Mouse (Mus musculus) G1E (cell line): ENCODE data around the gene Spem1. TPM values are rescaled to one million over a fixed set of nuclear protein-coding genes. Genes with fewer than 3 reads are reported as not detected.

Source experiments
- ATAC-seq: 2 replicates; pipeline ENCODE4 v1.8.0; 2016; ENCODE audit warnings: mild to moderate bottlenecking; ENCODE audit not compliant: insufficient number of reproducible peaks, poor library complexity, low FRiP score, severe bottlenecking; ENCODE audit errors: extremely low read depth
- DNase-seq: peaks from one replicate; pipeline ENCODE4 v3.0.0; 2012; ENCODE audit warnings: low spot score
- H3K27me3 ChIP-seq: 2 replicates; pipeline ENCODE4 v1.6.1; 2012; ENCODE audit warnings: mild to moderate bottlenecking, low read length, inconsistent platforms; ENCODE audit not compliant: insufficient read depth
- H3K36me3 ChIP-seq: replicated peaks from 2 replicates; pipeline ENCODE3; 2012; ENCODE audit warnings: mild to moderate bottlenecking, inconsistent platforms
- H3K4me1 ChIP-seq: 2 replicates; pipeline ENCODE4 v1.6.1; 2012; ENCODE audit warnings: low read depth, low read length, inconsistent platforms, mixed read lengths; ENCODE audit not compliant: insufficient read depth
- H3K4me3 ChIP-seq: 2 replicates; pipeline ENCODE4 v1.5.1; 2012; ENCODE audit warnings: low read depth, mild to moderate bottlenecking, inconsistent platforms, low read length, moderate library complexity, mixed read lengths
- H3K9me3 ChIP-seq: replicated peaks from 2 replicates; pipeline ENCODE4 v1.6.1; 2012; ENCODE audit warnings: inconsistent platforms
- CTCF ChIP-seq: IDR thresholded peaks from 2 replicates; pipeline ENCODE4 v1.5.1; 2012; ENCODE audit warnings: low read depth, low read length, inconsistent platforms, mixed read lengths
- GATA1 ChIP-seq: IDR thresholded peaks from 2 replicates; pipeline ENCODE4 v1.6.1; 2012; ENCODE audit warnings: borderline replicate concordance, low read length, inconsistent platforms, mixed read lengths
- GATA2 ChIP-seq: IDR thresholded peaks from 2 replicates; pipeline ENCODE4 v1.6.1; 2012; ENCODE audit warnings: low read depth, low read length, inconsistent platforms, borderline replicate concordance
- POLR2AphosphoS5 ChIP-seq: IDR thresholded peaks from 2 replicates; pipeline ENCODE4 v1.6.1; 2012; ENCODE audit warnings: low read depth, low read length, inconsistent platforms; ENCODE audit not compliant: insufficient replicate concordance
- TAL1 ChIP-seq: conservative IDR thresholded peaks from 2 replicates; pipeline ENCODE4 v1.6.1; 2012; ENCODE audit warnings: low read depth, low read length, inconsistent platforms, mixed read lengths
- polyA plus RNA-seq: library from polyadenylated mRNA; stranded (reverse); fragments of >175 nt; gene quantifications from 2 replicates; pipeline ENCODE4 v1.2.3, GENCODE M21; 2012
- total RNA-seq, 2 experiments: library from RNA; stranded (forward) in 1 of 2; stranded (reverse) in 1 of 2; fragments of 200-1000 nt in 1 of 2; fragments of >200 nt in 1 of 2; fragmentation: Nextera tagmentation in 1 of 2; gene quantifications; 2 replicates each; pipeline ENCODE4 v1.2.3; 2014 to 2017

The Spem1 gene
- total and polyA plus RNA-seq, 3 experiments, result 0.11 TPM; not detected in 2

GRCm38 (mm10) chr11:69799394-69800137 is 22.4 kb downstream of the Spem1 start:
- ATAC-seq, result no peak
- TF ChIP-seq CTCF (no peak), POLR2AphosphoS5 (no peak), GATA1 (no peak), TAL1 (no peak), GATA2 (no peak)
- peaks cover 11% of the 10 kb centered on the region for H3K36me3 ChIP-seq
- DNase-seq, result peak; percentile 24
- H3K27me3 ChIP-seq, result peaks cover 77% of the 10 kb centered on the region
- H3K4me1 ChIP-seq, result peaks cover 70% of the 10 kb centered on the region
- no peaks in the 10 kb centered on the region for H3K9me3 ChIP-seq
- peak overlapping the region; percentile 68; the same call in 1 of the 2 replicates for H3K4me3 ChIP-seq

DNA sequence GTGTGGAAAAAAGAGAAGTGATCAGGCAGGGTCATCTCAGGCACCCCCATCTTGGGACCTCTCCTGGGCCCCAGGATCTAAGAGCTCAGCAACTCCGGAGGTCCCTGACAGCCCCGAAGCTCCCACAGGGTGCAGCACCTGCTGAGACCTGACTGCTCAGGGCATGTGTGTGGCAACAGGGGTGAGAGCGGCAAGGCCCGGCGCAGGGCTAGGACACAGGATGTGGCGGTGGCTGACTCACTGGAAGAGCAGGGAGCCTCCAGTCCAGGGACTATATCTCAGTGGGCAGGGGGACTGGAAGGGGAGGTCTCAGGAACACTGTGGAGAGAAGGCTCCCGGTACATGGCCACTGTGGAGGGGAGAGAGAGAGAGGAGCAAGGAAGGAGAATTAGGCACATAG is 24.1 kb downstream of the Spem1 start:
- Histone ChIP-seq H3K9me3 (no peaks in the 10 kb centered on the region), H3K4me1 (peaks cover 63% of the 10 kb centered on the region), H3K36me3 (peaks cover 11% of the 10 kb centered on the region), H3K27me3 (peaks cover 72% of the 10 kb centered on the region), H3K4me3 (no peak overlapping the region)
- DNase-seq (no peak), ATAC-seq (no peak)
- no peak for TF ChIP-seq TAL1
- TF ChIP-seq POLR2AphosphoS5, result no peak
- TF ChIP-seq CTCF, result no peak

- TF ChIP-seq GATA1 (no peak), CTCF (no peak), TAL1 (no peak), POLR2AphosphoS5 (no peak), GATA2 (no peak)
- Histone ChIP-seq H3K36me3 (peaks cover 11% of the 10 kb centered on the region), H3K9me3 (no peaks in the 10 kb centered on the region), H3K4me3 (peak overlapping the region; percentile 73), H3K27me3 (peaks cover 65% of the 10 kb centered on the region), H3K4me1 (peaks cover 44% of the 10 kb centered on the region)
- DNase-seq, result no peak
- ATAC-seq, result no peak
Observed at GRCm38 (mm10) chr11:69795983-69796435, 26.0 kb downstream of the Spem1 start.

DNA sequence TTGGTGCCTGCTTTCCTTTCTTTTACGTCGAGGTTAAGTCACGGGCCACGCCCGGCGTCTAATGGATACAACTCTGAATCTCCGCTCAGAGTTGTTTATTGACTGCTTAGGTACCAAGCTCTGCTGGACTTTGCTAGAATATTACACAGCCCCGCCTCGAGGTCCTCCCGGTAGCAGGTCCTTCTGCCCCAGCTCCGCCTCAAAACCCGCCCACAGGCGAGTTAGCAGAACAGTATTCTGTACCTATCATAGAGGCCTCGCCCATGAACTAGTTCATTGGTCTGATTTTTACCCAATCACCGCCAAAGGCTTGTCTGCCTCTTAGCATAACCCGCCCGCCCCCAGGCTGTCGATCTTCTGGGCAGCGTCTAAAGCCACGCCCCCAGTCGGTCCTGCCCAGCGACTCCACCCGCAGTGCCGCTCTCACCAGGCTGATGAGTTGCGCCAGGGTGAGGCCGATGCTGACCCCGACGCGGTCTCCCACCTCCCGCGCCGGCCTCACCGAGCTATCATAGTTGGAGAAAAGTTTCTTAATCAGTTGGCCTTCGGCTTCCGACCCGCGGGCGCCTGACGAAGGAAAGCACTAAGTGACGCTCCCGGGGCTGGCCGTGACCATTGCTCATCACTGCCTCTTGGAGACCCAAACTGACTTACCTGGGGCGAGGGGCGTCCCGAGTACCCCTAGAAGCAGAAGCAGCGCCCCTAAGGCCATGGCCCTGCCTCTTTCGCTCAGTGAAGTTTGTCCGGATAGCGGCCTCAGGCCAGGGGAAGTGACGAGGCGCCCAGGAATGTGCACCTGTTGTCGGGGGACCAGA is 26.6 kb downstream of the Spem1 start, which contains the start of gene Chrnb1:
Chrnb1 (minus strand) TSS at position 776 of the 815 bp plus-strand sequence.
- TF ChIP-seq POLR2AphosphoS5 (no peak), TAL1 (no peak), CTCF (no peak), GATA2 (no peak), GATA1 (no peak)
- Histone ChIP-seq H3K4me3 (peak within 1 kb of the TSS; percentile 73), H3K9me3 (no peaks in the 10 kb centered on the region), H3K27me3 (peaks cover 59% of the 10 kb centered on the region), H3K36me3 (peaks cover 11% of the 10 kb centered on the region), H3K4me1 (peaks cover 38% of the 10 kb centered on the region)
- ATAC-seq (peak; percentile 98), DNase-seq (peak; percentile 95)

DNA sequence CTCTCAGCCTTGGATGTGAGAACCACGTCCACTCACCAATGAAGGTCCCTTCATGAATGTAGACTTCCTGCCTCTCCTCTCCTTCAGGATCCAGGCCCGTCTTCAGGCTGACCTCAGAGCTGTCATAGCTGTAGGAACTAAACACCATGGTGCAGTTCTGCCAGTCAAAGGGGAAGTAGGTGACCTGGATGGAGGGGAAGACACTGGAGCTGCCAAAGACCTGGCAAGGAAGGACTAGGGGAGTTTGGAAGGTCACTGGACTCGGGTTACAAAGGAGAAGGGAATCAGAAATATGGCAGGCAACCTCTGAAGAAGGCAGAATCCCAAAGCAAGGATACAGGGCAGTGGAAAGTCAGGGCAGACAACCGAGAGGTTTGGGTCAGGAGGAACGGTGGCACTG is 28.6 kb downstream of the Spem1 start:
- no peak for ATAC-seq
- no peak for TF ChIP-seq GATA1

DNA sequence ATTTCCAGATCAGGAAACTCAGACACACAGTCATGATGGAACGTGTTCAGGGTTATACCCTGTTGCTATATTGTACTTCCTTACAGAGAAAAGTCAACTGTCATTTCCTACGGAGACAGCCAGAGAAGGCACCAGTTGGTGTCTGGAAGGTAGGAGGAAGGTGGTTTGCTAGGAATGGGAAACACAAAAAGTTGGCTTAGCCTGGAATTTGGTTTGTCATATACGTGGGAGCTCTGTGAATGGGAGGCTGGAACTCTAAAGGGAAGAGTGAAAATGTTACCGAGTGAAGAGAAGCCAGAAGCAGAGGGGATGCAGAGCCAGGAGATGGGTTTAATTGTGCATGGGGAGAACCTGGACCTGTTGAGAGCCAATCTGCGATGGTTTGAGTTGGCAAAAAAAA is 30.6 kb downstream of the Spem1 start:
- Histone ChIP-seq H3K9me3 (no peaks in the 10 kb centered on the region), H3K4me1 (peaks cover 31% of the 10 kb centered on the region), H3K4me3 (no peak overlapping the region), H3K36me3 (no peaks in the 10 kb centered on the region), H3K27me3 (peaks cover 33% of the 10 kb centered on the region)
- ATAC-seq (no peak), DNase-seq (no peak)
- TF ChIP-seq CTCF, result no peak
- no peak for TF ChIP-seq TAL1
- no peak for TF ChIP-seq POLR2AphosphoS5
- no peak for TF ChIP-seq GATA1

More for the DNA sequence above, 28.6 kb downstream of the Spem1 start:
- H3K36me3 ChIP-seq, result peaks cover 10% of the 10 kb centered on the region
- H3K4me3 ChIP-seq, result no peak overlapping the region
- H3K27me3 ChIP-seq, result peaks cover 53% of the 10 kb centered on the region
- no peaks in the 10 kb centered on the region for H3K9me3 ChIP-seq
- DNase-seq, result no peak
- H3K4me1 ChIP-seq, result peaks cover 25% of the 10 kb centered on the region

- no peaks in the 10 kb centered on the region for H3K36me3 ChIP-seq
- no peak overlapping the region for H3K4me3 ChIP-seq
- H3K4me1 ChIP-seq, result peaks cover 25% of the 10 kb centered on the region
- TF ChIP-seq GATA1 (no peak), TAL1 (no peak), CTCF (no peak), POLR2AphosphoS5 (no peak), GATA2 (no peak)
- ATAC-seq, result no peak
- DNase-seq, result no peak
- no peaks in the 10 kb centered on the region for H3K9me3 ChIP-seq
- H3K27me3 ChIP-seq, result peaks cover 31% of the 10 kb centered on the region
Observed at GRCm38 (mm10) chr11:69789431-69789830, 32.5 kb downstream of the Spem1 start.
